Comparison of ENCODE assay signal across 11 mouse cellular contexts in the genomic region with DNA sequence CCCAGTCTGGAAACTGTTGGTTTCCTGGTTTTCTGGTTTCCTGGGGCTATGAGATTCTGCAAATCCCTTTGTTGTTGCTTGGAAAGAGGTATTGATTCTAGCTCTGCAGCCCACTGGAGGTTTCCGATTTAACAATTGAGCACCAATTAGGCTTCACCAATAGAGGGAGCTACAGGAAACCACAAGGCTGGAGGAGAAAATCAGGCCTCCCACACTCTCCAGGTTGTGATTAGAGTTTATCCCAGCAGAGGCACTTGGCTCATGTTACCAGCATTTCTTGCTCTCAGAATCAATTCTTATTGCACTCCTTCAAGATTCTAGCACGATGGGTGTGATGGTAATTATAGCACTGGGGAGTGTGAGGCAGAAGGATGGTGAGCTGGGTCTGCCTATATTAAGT. TPM values are rescaled to one million over a fixed set of nuclear protein-coding genes. Genes with fewer than 3 reads are reported as not detected.
DNase-seq lines count a peak whose midpoint lies in the region; ATAC-seq and TF ChIP-seq lines count a peak whose summit lies in the region.
"Had no signal": no experiment of that assay in that cellular context is flagged by ENCODE, and none has a peak within 500 bp of the region (broad histone marks: within the 10 kb centered on the region; RNA-seq: fewer than 3 reads in every experiment).

No protein-coding gene starts in this region.

- no peaks in the 10 kb centered on the region for H3K36me3 ChIP-seq in midbrain, embryonic 12.5 days
- H3K36me3 ChIP-seq in midbrain, embryonic 15.5 days (replicated peaks): no peaks in the 10 kb centered on the region
- H3K36me3 ChIP-seq in embryonic facial prominence, embryonic 14.5 days (ENCODE audit: control insufficient read depth, insufficient read depth, low read length): no peaks in the 10 kb centered on the region
- H3K36me3 ChIP-seq: forebrain, embryonic 10.5 days; neural tube, embryonic 13.5 days had no signal

- no peaks in the 10 kb centered on the region for H3K27me3 ChIP-seq in midbrain, embryonic 12.5 days
- no peaks in the 10 kb centered on the region for H3K27me3 ChIP-seq in midbrain, embryonic 15.5 days (replicated peaks)
- no peaks in the 10 kb centered on the region for H3K27me3 ChIP-seq in embryonic facial prominence, embryonic 14.5 days (replicated peaks; ENCODE audit: control insufficient read depth, insufficient read depth, low read length)
- H3K27me3 ChIP-seq: neural tube, embryonic 13.5 days had no signal

- ATAC-seq in midbrain, embryonic 12.5 days (ENCODE audit: low FRiP score, low read depth): no peak
- no peak for ATAC-seq in midbrain, embryonic 15.5 days (replicated peaks)
- ATAC-seq in embryonic facial prominence, embryonic 14.5 days (ENCODE audit: low read depth): no peak
- no peak for ATAC-seq in inflammation-experienced regulatory T-cells, adult 6 months
- ATAC-seq: activated CD4-positive, CD25-positive, alpha-beta regulatory T cell, adult 4 months had no signal

- no peak overlapping the region for H3K27ac ChIP-seq in gastrocnemius, adult 2 months
- H3K27ac ChIP-seq in midbrain, embryonic 12.5 days (replicated peaks): 0 out of 2 replicates have a peak overlapping the region, but pooled peaks have one; percentile 2
- H3K27ac ChIP-seq in midbrain, embryonic 15.5 days: no peak overlapping the region
- no peak overlapping the region for H3K27ac ChIP-seq in embryonic facial prominence, embryonic 14.5 days (replicated peaks; ENCODE audit: low read depth, low read length)
- H3K27ac ChIP-seq: forebrain, embryonic 10.5 days; neural tube, embryonic 13.5 days had no signal

- H3K9me3 ChIP-seq in midbrain, embryonic 12.5 days: no peaks in the 10 kb centered on the region
- H3K9me3 ChIP-seq in midbrain, embryonic 15.5 days: no peaks in the 10 kb centered on the region
- no peaks in the 10 kb centered on the region for H3K9me3 ChIP-seq in embryonic facial prominence, embryonic 14.5 days (ENCODE audit: control insufficient read depth, low read length)
- H3K9me3 ChIP-seq: forebrain, embryonic 10.5 days; neural tube, embryonic 13.5 days had no signal

- 19% methylated on average over 2 of the region's 2 CpGs for WGBS in midbrain, embryonic 12.5 days
- 16% methylated on average over 2 of the region's 2 CpGs for WGBS in midbrain, embryonic 15.5 days
- 18% methylated on average over 2 of the region's 2 CpGs for WGBS in embryonic facial prominence, embryonic 14.5 days

- no peak overlapping the region for H3K9ac ChIP-seq in midbrain, embryonic 12.5 days (replicated peaks)
- H3K9ac ChIP-seq in midbrain, embryonic 15.5 days: no peak overlapping the region
- H3K9ac ChIP-seq in embryonic facial prominence, embryonic 14.5 days (ENCODE audit: low read depth, low read length): no peak overlapping the region
- H3K9ac ChIP-seq: neural tube, embryonic 13.5 days had no signal

- no peak overlapping the region for H3K4me3 ChIP-seq in gastrocnemius, adult 2 months
- no peak overlapping the region for H3K4me3 ChIP-seq in midbrain, embryonic 12.5 days
- no peak overlapping the region for H3K4me3 ChIP-seq in midbrain, embryonic 15.5 days
- no peak overlapping the region for H3K4me3 ChIP-seq in embryonic facial prominence, embryonic 14.5 days (ENCODE audit: low read depth, low read length)
- H3K4me3 ChIP-seq: forebrain, embryonic 10.5 days; neural tube, embryonic 13.5 days had no signal

- TF ChIP-seq CTCF in gastrocnemius, adult 2 months (IDR thresholded peaks at IDR 0.05): peak; percentile 69

- no peak for DNase-seq in gastrocnemius, adult 2 months
- no peak for DNase-seq in gastrocnemius, postnatal 25 days
- peak; percentile 50 for DNase-seq in embryonic facial prominence, embryonic 14.5 days (ENCODE audit: low spot score)
- DNase-seq in right cerebral cortex, postnatal 25 days: peak; percentile 26
- DNase-seq in testis, postnatal 10 days (ENCODE audit: low spot score): no peak

- no peak overlapping the region for H3K4me2 ChIP-seq in midbrain, embryonic 12.5 days (replicated peaks)
- no peak overlapping the region for H3K4me2 ChIP-seq in midbrain, embryonic 15.5 days
- H3K4me2 ChIP-seq in embryonic facial prominence, embryonic 14.5 days (ENCODE audit: low read depth, low read length): no peak overlapping the region
- H3K4me2 ChIP-seq: neural tube, embryonic 13.5 days had no signal

- intact Hi-C loops in gastrocnemius, adult 2 months (cut with DNase I): no loop called here

- H3K4me1 ChIP-seq in midbrain, embryonic 12.5 days: no peaks in the 10 kb centered on the region
- no peaks in the 10 kb centered on the region for H3K4me1 ChIP-seq in midbrain, embryonic 15.5 days
- H3K4me1 ChIP-seq in embryonic facial prominence, embryonic 14.5 days (ENCODE audit: control insufficient read depth, insufficient read depth, low read length): no peaks in the 10 kb centered on the region
- H3K4me1 ChIP-seq: forebrain, embryonic 10.5 days; neural tube, embryonic 13.5 days had no signal

RNA-seq across cellular contexts. Expression of a gene that starts 13.9 kb away (rescaled TPM):
- under 1 TPM in 1 of 2 experiments, not detected in 1; 0.28 TPM for total RNA-seq in gastrocnemius, adult 2 months (2021)
- total RNA-seq in gastrocnemius, postnatal 25 days (2021): under 1 TPM; 0.18 to 0.21 TPM
- polyA plus RNA-seq in midbrain, embryonic 12.5 days (2016; fragmentation: Nextera tagmentation; extraction: Ambion mirVana): not detected in 2 replicates
- polyA plus RNA-seq in midbrain, embryonic 15.5 days (2015; fragmentation: Nextera tagmentation; extraction: Ambion mirVana): 0.08 TPM in 1 of 2 replicates, not detected in the other
- 0.19 TPM in 1 of 2 replicates, not detected in the other for polyA plus RNA-seq in embryonic facial prominence, embryonic 14.5 days (2014; fragmentation: Nextera tagmentation; extraction: Ambion mirVana)
- not detected for polyA plus RNA-seq in inflammation-experienced regulatory T-cells, adult 6 months (2017; shearing (Covaris generic))
- polyA plus RNA-seq: activated CD4-positive, CD25-positive, alpha-beta regulatory T cell, adult 4 months; forebrain, embryonic 10.5 days; neural tube, embryonic 13.5 days had no signal

RNA-seq across cellular contexts. Expression of a gene that starts 22.2 kb away (rescaled TPM):
- total RNA-seq in gastrocnemius, adult 2 months (2021): 10 to 100 TPM; 76.5 to 83.6 TPM
- total RNA-seq in gastrocnemius, postnatal 25 days (2021): 10 to 100 TPM; 69.8 to 81.6 TPM
- polyA plus RNA-seq in midbrain, embryonic 12.5 days (2016; fragmentation: Nextera tagmentation; extraction: Ambion mirVana): 121 and 131 TPM in 2 replicates
- polyA plus RNA-seq in midbrain, embryonic 15.5 days (2015; fragmentation: Nextera tagmentation; extraction: Ambion mirVana): 110 and 113 TPM in 2 replicates
- 85.3 and 91.2 TPM in 2 replicates for polyA plus RNA-seq in embryonic facial prominence, embryonic 14.5 days (2014; fragmentation: Nextera tagmentation; extraction: Ambion mirVana)
- polyA plus RNA-seq in inflammation-experienced regulatory T-cells, adult 6 months (2017; shearing (Covaris generic)): 10 to 100 TPM; 56.7 to 79.6 (median 69.0) TPM

RNA-seq across cellular contexts. Expression of a gene that starts 37.0 kb away (rescaled TPM):
- 1 to 10 TPM; 2.0 to 2.9 TPM for total RNA-seq in gastrocnemius, adult 2 months (2021)
- total RNA-seq in gastrocnemius, postnatal 25 days (2021): 1 to 10 TPM; 3.4 to 4.3 TPM
- 7.8 and 9.0 TPM in 2 replicates for polyA plus RNA-seq in midbrain, embryonic 12.5 days (2016; fragmentation: Nextera tagmentation; extraction: Ambion mirVana)
- 62.7 and 66.5 TPM in 2 replicates for polyA plus RNA-seq in midbrain, embryonic 15.5 days (2015; fragmentation: Nextera tagmentation; extraction: Ambion mirVana)
- polyA plus RNA-seq in embryonic facial prominence, embryonic 14.5 days (2014; fragmentation: Nextera tagmentation; extraction: Ambion mirVana): 30.9 and 51.1 TPM in 2 replicates
- not detected for polyA plus RNA-seq in inflammation-experienced regulatory T-cells, adult 6 months (2017; shearing (Covaris generic))

Comparison
In these comparisons a context has a peak if more than half of its experiments do, and no peak if none do; other contexts are left out.
1. DNase-seq: peak in embryonic facial prominence, embryonic 14.5 days (single experiment) and right cerebral cortex, postnatal 25 days (single experiment); none in gastrocnemius, adult 2 months (single experiment), gastrocnemius, postnatal 25 days (single experiment) and testis, postnatal 10 days (single experiment).